Mouse (Mus musculus) liver, embryonic 11.5 days (tissue): ENCODE data around the gene Gif. TPM values are rescaled to one million over a fixed set of nuclear protein-coding genes. Genes with fewer than 3 reads are reported as not detected.

ENCODE experiments used
- ATAC-seq: fragments of 200-750 bp; cut with Nextera tagmentation; replicated peaks from 2 replicates; pipeline ENCODE4 v1.8.0; 2017; ENCODE audit warnings: moderate number of reproducible peaks, mild to moderate bottlenecking, moderate TSS enrichment, moderate library complexity; ENCODE audit not compliant: low FRiP score
- DNase-seq: peaks from one replicate; pipeline ENCODE4 v3.0.0-alpha.2; 2017; ENCODE audit warnings: low spot score
- H3K27ac ChIP-seq: fragments of 300-500 bp; sonication (generic); 2 replicates; pipeline ENCODE4 v1.5.1; 2014; ENCODE audit warnings: mild to moderate bottlenecking, low read depth, low read length, control low read depth
- H3K27me3 ChIP-seq: fragments of 300-500 bp; sonication (generic); replicated peaks from 2 replicates; pipeline ENCODE4 v1.6.1; 2014; ENCODE audit warnings: low read length, mixed read lengths; ENCODE audit not compliant: control insufficient read depth, insufficient read depth
- H3K36me3 ChIP-seq: fragments of 300-500 bp; sonication (generic); 2 replicates; pipeline ENCODE4 v1.6.1; 2014; ENCODE audit warnings: mild to moderate bottlenecking, low read length, moderate library complexity, mixed read lengths; ENCODE audit not compliant: control insufficient read depth, insufficient read depth
- H3K4me1 ChIP-seq: fragments of 300-500 bp; sonication (generic); replicated peaks from 2 replicates; pipeline ENCODE4 v1.6.1; 2014; ENCODE audit warnings: low read length, mixed read lengths; ENCODE audit not compliant: control insufficient read depth, insufficient read depth
- H3K4me2 ChIP-seq: fragments of 300-500 bp; sonication (generic); 2 replicates; pipeline ENCODE4 v1.6.1; 2014; ENCODE audit warnings: mild to moderate bottlenecking, control low read depth, moderate library complexity
- H3K4me3 ChIP-seq: fragments of 300-500 bp; sonication (generic); 2 replicates; pipeline ENCODE4 v1.5.1; 2014; ENCODE audit warnings: low read depth, low read length, control low read depth
- H3K9ac ChIP-seq: fragments of 300-500 bp; sonication (generic); 2 replicates; pipeline ENCODE4 v1.6.1; 2014; ENCODE audit warnings: low read depth, low read length, control low read depth
- H3K9me3 ChIP-seq: fragments of 300-500 bp; sonication (generic); 2 replicates; pipeline ENCODE4 v1.6.1; 2016; ENCODE audit warnings: low read length, inconsistent platforms, mixed read lengths; ENCODE audit not compliant: control insufficient read depth
- WGBS: fragments of 180-500 bp; shearing (Covaris S2); extraction: QIAGEN DNeasy Blood & Tissue Kit; methylation state at CpG from one replicate; pipeline ENCODE4 v1.1.7; 2014; 5-methylcytosine and 5-hydroxymethylcytosine counted together
- polyA plus RNA-seq: library from polyadenylated mRNA; unstranded; fragments of >200 nt; fragmentation: Nextera tagmentation; extraction: Ambion mirVana; gene quantifications from 2 replicates; pipeline ENCODE4 v1.2.1, GENCODE M21; 2014

Gif gene
- polyA plus RNA-seq, 1 experiment from 2014 or later, result not detected

DNA sequence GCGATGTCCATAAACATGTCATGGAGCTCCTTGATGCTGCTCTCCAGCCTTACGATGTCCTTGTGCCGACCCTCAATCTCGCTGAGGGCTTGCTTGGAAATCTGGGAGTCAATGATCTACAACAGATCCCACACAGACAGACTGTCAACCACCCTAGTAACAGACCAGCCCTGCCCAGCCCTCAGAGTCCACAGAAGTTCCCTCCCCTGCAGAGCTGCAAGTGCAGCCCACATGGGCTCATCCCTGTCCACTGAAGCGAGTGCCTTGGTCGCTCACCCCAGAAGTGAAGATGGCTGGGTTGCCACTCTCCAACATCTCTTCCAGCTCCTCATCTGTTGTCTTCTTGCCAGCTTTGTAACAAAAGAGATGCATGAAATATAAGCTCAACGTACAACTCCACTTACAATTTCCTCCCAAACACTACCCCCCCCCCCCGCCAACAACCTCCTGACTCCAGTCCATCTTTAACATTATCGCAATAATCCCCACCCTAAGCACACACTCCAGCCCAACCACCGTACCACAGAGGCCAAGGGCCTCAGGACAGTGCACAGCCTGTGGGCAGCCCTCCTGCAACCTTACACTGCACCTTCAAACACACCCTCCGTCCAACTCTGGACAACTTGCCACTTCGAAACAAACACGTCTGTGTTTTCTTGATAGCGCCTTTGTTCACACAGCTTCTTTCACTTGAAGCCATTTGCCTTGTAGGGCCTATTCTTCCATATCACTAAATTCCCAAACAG lies 38.2 kb downstream of the Gif start:
- DNase-seq (no peak), ATAC-seq (no peak)
- Histone ChIP-seq H3K27me3 (no peaks in the 10 kb centered on the region), H3K36me3 (no peaks in the 10 kb centered on the region), H3K4me1 (no peaks in the 10 kb centered on the region), H3K9me3 (no peaks in the 10 kb centered on the region), H3K4me2 (no peak overlapping the region), H3K27ac (no peak overlapping the region), H3K9ac (no peak overlapping the region), H3K4me3 (no peak overlapping the region)
- 86% methylated on average over 14 of the region's 14 CpGs for WGBS

- no peaks in the 10 kb centered on the region for H3K27me3 ChIP-seq
Measured at GRCm38 (mm10) chr19:11787826-11788225, 40.5 kb downstream of the Gif start.

DNA sequence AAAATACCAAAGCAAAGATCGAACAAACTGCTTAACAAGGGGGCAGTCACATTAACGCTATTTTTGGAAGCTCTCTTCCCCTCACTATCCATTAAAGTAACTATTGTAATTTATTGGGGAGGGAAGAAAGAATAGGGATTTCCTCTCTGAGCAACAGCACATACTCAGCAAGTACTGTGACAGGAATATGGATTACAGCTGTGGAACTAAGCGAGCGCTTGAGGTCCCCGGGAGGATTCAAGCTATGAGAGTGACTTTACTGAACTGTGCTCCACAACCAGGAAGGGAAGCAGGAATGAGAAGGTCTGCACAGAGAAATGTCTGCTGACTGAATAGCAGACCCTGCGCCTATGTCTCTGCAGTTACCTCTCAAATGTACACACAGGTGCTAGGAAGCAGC lies 41.5 kb downstream of the Gif start:
- H3K4me2 ChIP-seq, result no peak overlapping the region
- no peak overlapping the region for H3K9ac ChIP-seq
- H3K4me1 ChIP-seq, result no peaks in the 10 kb centered on the region
- no peaks in the 10 kb centered on the region for H3K27me3 ChIP-seq
- no peak for ATAC-seq
- no peak overlapping the region for H3K4me3 ChIP-seq
- no peak overlapping the region for H3K27ac ChIP-seq
- 85% methylated on average over 6 of the region's 6 CpGs for WGBS
- H3K9me3 ChIP-seq, result no peaks in the 10 kb centered on the region
- no peak for DNase-seq
- no peaks in the 10 kb centered on the region for H3K36me3 ChIP-seq

More at GRCm38 (mm10) chr19:11787826-11788225, 40.5 kb downstream of the Gif start:
- Histone ChIP-seq H3K27ac (no peak overlapping the region), H3K36me3 (no peaks in the 10 kb centered on the region), H3K9me3 (no peaks in the 10 kb centered on the region), H3K9ac (no peak overlapping the region), H3K4me1 (no peaks in the 10 kb centered on the region), H3K4me3 (no peak overlapping the region), H3K4me2 (no peak overlapping the region)
- no peak for DNase-seq
- ATAC-seq, result no peak
- WGBS, result 86% methylated on average over 6 of the region's 6 CpGs

GRCm38 (mm10) chr19:11791825-11792224 lies 44.5 kb downstream of the Gif start:
- no peak for ATAC-seq
- Histone ChIP-seq H3K4me3 (no peak overlapping the region), H3K4me1 (no peaks in the 10 kb centered on the region), H3K27ac (no peak overlapping the region), H3K9me3 (no peaks in the 10 kb centered on the region), H3K4me2 (no peak overlapping the region), H3K27me3 (no peaks in the 10 kb centered on the region), H3K9ac (no peak overlapping the region), H3K36me3 (no peaks in the 10 kb centered on the region)
- WGBS, result 67% methylated on average over 5 of the region's 5 CpGs
- DNase-seq, result no peak

DNA sequence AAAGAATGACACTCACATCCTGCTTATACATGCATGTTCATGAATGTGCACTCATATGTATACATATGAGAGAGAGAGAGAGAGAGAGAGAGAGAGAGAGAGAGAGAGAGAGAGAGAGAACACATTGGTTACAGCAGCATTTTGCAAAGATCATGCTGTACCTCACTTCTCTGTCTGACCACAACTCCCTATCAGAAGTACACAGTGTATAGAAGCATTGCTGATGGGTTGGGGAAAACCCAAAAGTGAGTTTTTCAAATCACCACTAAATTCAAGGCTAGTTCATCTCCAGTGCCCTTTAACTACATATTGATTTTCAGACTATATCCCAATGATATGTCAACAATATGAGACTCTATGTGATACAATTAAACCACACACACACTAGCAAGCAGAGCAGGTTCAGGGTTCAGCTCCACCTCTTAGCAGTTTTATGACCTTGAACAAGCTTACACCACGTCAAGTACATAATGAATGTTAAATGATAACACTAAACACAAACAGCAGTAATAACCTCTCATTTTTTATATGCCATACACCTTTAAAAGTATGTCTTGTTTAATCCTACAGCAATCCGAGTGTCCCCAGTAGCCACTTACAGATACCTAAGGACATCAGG lies 46.5 kb downstream of the Gif start:
- no peak overlapping the region for H3K9ac ChIP-seq
- H3K27me3 ChIP-seq, result no peaks in the 10 kb centered on the region
- no peak for DNase-seq
- no peaks in the 10 kb centered on the region for H3K9me3 ChIP-seq
- no peak overlapping the region for H3K27ac ChIP-seq
- H3K36me3 ChIP-seq, result no peaks in the 10 kb centered on the region
- no peaks in the 10 kb centered on the region for H3K4me1 ChIP-seq
- ATAC-seq, result no peak
- H3K4me2 ChIP-seq, result no peak overlapping the region
- 74% methylated on average over 2 of the region's 2 CpGs for WGBS
- H3K4me3 ChIP-seq, result no peak overlapping the region

DNA sequence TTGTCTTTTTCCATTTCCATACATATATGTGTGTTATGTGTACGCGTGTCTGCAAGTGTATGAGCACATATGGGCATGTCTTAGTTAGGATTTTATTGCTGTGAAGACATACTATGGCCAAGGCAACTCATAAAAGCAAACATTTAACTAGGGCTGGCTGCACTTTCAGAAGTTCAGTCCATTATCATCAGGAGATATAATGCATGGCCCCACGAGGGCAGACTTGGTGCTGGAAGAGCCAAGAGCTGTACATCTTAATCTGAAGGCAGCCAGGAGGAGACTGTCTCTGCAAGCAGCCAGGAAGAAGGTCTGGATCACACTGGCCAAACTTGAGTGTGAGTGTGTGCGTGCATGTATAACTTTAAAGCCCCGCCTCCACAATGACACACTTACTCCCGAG lies 47.1 kb downstream of the Gif start:
- no peak overlapping the region for H3K4me3 ChIP-seq
- ATAC-seq, result no peak
- H3K4me1 ChIP-seq, result no peaks in the 10 kb centered on the region
- no peak overlapping the region for H3K27ac ChIP-seq
- no peak for DNase-seq
- no peaks in the 10 kb centered on the region for H3K36me3 ChIP-seq
- H3K9ac ChIP-seq, result no peak overlapping the region
- 76% methylated on average over 6 of the region's 6 CpGs for WGBS
- H3K9me3 ChIP-seq, result no peaks in the 10 kb centered on the region
- no peak overlapping the region for H3K4me2 ChIP-seq
- no peaks in the 10 kb centered on the region for H3K27me3 ChIP-seq

DNA sequence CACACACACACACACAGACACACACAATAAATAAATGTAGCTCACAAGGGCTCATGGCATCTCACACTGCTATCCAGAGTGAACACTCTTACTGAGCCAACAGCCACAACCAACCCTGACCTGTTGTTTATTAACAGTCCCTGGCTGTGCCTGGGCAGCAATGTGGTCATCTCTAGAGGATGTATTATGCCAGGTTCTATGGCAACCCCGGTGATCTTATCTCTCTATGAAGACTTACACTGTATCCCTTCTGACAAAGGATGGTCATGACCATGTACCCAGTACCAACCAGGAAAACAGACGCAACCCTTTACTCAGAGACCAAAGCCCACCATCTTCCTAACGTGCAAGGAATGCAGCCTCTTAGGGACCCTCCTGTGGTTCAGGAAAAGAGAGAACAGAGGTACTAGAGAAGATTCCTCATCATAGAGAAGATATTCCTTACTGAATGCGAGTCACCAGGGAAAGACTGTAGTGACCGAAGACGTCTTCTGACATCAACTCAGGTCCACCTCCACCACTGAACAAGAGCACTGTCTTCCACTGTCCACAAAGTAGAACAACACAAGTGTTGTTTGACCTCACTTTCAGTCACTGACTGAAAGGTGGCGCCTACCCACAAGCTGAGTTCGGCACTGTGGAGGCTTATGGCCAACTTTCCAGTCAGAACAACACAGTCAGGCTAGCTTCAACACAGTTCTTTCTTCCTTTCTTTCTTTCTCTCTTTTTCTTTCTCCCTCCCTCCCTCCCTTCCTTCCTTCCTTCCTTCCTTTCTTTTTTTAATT lies 53.4 kb downstream of the Gif start:
- no peak overlapping the region for H3K9ac ChIP-seq
- H3K9me3 ChIP-seq, result no peaks in the 10 kb centered on the region
- ATAC-seq, result no peak
- H3K4me2 ChIP-seq, result no peak overlapping the region
- H3K4me1 ChIP-seq, result no peaks in the 10 kb centered on the region
- no peak for DNase-seq
- H3K4me3 ChIP-seq, result no peak overlapping the region
- H3K27me3 ChIP-seq, result no peaks in the 10 kb centered on the region
- H3K27ac ChIP-seq, result no peak overlapping the region
- WGBS, result 80% methylated on average over 8 of the region's 8 CpGs
- H3K36me3 ChIP-seq, result no peaks in the 10 kb centered on the region

DNA sequence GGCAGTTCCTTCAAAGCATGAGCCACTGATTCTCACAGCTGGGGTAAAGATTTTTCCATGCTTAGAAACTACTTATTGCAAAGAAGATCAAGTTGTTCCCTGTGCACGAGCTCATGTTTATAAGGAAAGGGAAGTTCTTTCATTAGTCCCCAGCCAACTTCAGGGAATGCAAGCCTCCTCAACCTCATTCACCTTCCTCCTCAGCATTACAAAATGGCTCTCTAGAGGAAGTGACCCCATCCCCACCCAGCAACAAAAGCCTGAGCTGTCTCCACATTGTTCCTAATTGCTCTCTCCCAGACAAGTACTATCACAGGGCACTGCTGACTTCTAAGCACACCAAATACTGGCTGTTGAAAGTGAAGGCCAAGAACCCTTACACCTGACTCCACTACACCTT lies 57.1 kb downstream of the Gif start:
- no peak for DNase-seq
- no peak overlapping the region for H3K9ac ChIP-seq
- WGBS, result 37% methylated on average over 1 of the region's 1 CpGs

More for the DNA sequence above, 57.1 kb downstream of the Gif start:
- H3K9me3 ChIP-seq, result no peaks in the 10 kb centered on the region
- no peak overlapping the region for H3K4me3 ChIP-seq
- H3K36me3 ChIP-seq, result no peaks in the 10 kb centered on the region
- no peaks in the 10 kb centered on the region for H3K27me3 ChIP-seq
- H3K4me2 ChIP-seq, result no peak overlapping the region
- H3K4me1 ChIP-seq, result 0 out of 2 replicates have a peak, but pooled peaks cover 2% of the 10 kb centered on the region
- no peak for ATAC-seq
- no peak overlapping the region for H3K27ac ChIP-seq
